Mouse (Mus musculus) heart, adult 8-10 months (tissue): ENCODE measurements around the gene Wdr4. TPM values are rescaled to one million over a fixed set of nuclear protein-coding genes. Genes with fewer than 3 reads are reported as not detected.

Experiments used
- DNase-seq: peaks from one replicate; pipeline ENCODE4 v3.0.0; 2022; ENCODE audit warnings: low spot score
- microRNA-seq: library from miRNA; unstranded; fragments of <30 nt; microRNA quantifications from one replicate; pipeline ENCODE4 v1.2.0, GENCODE M21; 2022
- total RNA-seq, 4 experiments: library from RNA; stranded (reverse); gene quantifications; 2 replicates each; pipeline ENCODE4 v1.2.4; 2022

The Wdr4 gene
- total RNA-seq, 4 experiments from 2014 or later: 6.4 to 7.1 (median 6.8) TPM

DNA sequence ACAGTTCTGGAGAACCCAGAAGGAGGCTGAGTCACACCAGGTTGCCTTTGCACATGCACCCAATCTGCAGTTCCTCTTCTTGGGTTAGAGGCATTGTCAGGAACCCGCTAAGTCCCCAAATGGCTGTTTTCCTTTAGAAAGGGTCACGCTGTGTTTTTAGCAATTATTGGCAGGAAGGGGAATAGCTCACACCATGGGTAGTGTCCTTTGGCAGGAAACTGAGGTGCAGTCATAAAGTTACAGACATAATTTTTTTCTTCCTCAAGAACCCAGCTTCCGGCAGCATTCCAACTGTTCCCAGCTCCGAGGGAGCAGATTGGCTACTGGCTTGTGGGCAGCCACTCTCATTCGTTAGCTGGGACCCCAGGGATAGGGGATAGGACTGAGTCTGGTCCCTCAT is 72.0 kb downstream of the Wdr4 start:
- no peak for DNase-seq

GRCm38 (mm10) chr17:31445061-31445731 is 74.6 kb downstream of the Wdr4 start:
- DNase-seq: no peak

Small RNA genes within 50 kb of the gene (microRNA-seq; reads per million reads assigned to microRNA genes)
- not detected for gene Gm24970

Other genes with a start within 250 kb of the Wdr4 start
- 1 to 10 TPM in 2 of 4 experiments, under 1 TPM in 2; 0.59 to 1.3 (median 0.91) TPM for gene Rsph1, start 242.6 kb downstream of the Wdr4 start, total RNA-seq
- gene Slc37a1, start 233.2 kb downstream of the Wdr4 start, total RNA-seq: 10 to 100 TPM in 2 of 4 experiments, 1 to 10 TPM in 2; 7.9 to 11.9 (median 10.0) TPM
- gene Pde9a, start 133.8 kb downstream of the Wdr4 start, total RNA-seq: 1 to 10 TPM; 3.1 to 5.5 (median 4.2) TPM
- 1,000 to 10,000 TPM; 1,464 to 1,614 (median 1,563) TPM for gene Ndufv3, start 135 bp upstream of the Wdr4 start, total RNA-seq
- 10 to 100 TPM in 2 of 4 experiments, 1 to 10 TPM in 2; 7.4 to 13.1 (median 10.4) TPM for gene Pknox1, start 44.8 kb upstream of the Wdr4 start, total RNA-seq
- 10 to 100 TPM in 1 of 4 experiments, 1 to 10 TPM in 3; 5.4 to 11.7 (median 7.0) TPM for gene Cbs, start 117.3 kb upstream of the Wdr4 start, total RNA-seq
- gene U2af1, start 138.9 kb upstream of the Wdr4 start, total RNA-seq: 10 to 100 TPM; 63.4 to 76.0 (median 68.3) TPM
- not detected for gene Cryaa, start 157.8 kb upstream of the Wdr4 start, total RNA-seq